Mouse (Mus musculus) CH12F3 (cell line): ENCODE data around the gene Rcn3.
"Not testable (repeated sequence)": the region's sequence is repeated elsewhere in the genome, so short reads cannot be mapped to it uniquely, and the experiment has no call there.

Source experiments
- in situ Hi-C: fragments of 300-500 bp; cut with MboI; formaldehyde crosslinking; loops from 2 replicates; pipeline ENCODE4 v1.14.3; 2020; ENCODE audit warnings: low sequenced_read_pairs

The Rcn3 gene

DNA sequence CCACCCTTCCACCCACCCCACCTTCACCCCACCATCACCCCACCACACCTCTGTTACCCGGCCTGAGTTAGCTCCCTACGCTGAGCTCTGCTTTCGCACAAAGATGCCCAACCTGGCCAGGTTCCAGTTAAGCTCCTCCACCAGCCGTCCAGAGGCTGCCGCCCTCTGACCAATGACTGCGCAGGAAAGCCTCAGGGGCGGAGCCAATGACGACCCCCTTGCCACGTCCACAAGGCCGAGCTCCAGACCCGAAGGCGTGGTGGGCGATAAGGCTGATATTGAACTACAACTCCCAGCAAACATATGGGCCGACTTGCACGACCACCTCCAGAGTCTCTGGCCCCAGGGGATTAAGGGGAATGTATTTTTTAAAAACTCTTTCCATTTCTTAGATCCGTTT lies at the start of gene Rcn3:
Rcn3 (minus strand) TSS at position 174 of the 400 bp plus-strand sequence.
- in situ Hi-C loops: no loop called here

DNA sequence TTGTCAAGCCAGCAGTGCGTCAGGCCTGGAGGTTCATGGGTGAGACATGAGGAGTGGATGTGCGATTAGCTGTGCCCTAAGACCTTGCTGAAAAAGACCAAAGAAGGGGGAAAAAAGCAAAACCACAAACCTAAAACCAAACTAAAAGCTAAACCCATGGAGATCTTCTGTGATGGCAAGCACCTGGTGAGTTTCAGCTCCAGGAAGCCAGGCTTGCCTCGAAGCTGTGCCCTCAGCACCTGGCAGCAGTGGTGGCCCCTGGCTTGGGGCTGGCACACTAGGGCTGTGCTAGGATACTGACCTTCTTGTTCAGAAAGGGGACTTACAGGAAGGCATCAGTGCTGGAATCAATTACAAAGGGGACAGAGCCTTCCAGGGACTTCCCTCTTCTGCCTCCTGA lies 49.3 kb upstream of the Rcn3 start:
- in situ Hi-C loops: no loop called here

DNA sequence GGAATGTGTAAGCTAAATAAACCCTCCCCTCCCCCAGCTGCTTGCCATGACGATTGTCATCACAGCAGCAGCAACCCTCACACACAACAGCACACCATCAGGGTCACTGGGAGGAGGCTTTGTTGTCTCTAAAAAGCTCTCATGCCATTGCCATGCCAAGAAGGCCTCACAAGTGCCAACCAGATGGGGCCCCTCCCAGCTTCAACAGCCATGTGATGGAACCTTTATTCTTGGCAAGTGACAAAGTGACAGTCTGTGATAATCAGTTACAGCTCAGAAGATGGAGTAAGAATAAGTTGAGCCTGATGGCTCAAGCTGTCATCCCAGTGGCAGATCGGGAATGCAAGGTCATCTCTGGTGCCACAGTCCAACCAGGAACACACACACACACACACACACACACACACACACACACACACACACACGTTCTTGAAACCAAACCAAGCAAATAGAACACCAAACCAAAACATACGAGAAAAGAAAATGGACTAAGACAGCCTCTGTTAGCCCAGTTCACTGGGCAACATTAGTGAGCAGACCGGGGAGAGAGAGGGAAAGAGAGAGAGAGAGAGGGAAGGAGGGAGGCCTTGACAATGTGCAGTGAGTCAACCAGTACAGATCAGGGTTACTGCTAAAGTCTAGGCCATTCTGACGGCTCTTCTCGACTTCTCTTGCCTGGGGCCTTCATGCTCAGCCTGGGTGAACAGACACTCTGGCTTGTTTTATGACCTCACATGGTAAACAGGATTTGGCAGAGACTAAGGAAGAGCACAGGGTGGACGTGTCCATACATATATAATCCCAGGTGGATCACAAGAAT lies 48.1 kb upstream of the Rcn3 start:
- in situ Hi-C loops: no loop called here

DNA sequence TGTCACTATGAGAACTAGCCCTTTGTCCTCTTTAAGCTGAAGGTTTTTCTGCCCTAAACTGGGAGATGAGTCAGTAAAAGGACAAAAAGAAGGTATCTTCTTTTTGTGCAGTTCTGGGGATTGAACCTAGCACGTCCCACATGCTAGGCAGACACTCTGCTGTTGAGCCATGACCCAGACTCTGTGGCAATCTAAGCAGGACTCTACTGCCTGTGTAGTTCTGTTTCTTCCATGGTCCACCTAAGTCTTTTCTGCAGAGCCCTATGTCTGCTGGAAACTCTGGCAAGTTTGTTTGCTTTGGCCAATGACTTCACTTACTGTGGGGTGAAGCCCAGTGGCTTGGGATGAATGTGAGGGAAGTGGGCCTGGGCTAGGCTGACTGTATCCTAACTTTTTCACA lies 46.4 kb upstream of the Rcn3 start:
- in situ Hi-C loops: no loop called here

DNA sequence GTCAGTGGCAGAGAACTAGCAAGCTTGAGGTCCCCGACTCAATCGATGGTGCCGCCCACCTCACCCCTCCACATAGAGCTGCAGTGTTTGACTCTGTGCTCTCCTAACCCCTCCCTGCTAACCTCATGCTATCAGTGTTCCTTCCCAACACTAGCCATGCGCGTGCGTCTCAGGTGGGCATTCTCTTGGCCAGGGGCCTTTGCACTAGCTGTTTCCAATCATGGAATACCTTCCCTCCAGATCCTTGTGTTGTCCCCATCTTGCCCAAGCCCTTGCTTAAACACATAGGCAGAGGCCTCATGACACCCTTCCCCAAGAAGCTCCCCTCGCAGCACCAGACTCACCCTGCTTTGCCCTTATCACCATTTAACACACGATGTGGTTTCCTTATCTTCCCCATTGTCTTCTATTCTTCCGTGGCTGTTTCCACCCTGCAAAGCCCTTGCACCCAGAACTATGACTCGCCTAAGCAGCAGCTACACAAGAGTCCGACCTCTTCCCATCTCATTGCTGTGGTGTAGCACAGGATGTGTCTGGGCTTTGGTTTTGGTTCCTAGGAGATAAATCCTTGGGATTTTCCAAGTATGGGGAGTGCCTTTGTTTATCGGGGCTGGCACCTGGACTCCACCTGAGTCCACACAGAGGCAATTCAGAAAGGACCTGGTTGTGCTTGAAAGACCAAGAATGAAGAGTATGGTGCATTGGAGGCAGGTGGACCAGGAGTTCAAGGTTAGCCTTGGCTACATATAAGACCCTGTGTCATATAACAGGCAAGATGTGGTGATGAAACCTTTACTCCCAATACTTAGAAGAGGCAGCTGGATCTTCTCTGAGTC lies 45.4 kb upstream of the Rcn3 start:
- in situ Hi-C loops: no loop called here

DNA sequence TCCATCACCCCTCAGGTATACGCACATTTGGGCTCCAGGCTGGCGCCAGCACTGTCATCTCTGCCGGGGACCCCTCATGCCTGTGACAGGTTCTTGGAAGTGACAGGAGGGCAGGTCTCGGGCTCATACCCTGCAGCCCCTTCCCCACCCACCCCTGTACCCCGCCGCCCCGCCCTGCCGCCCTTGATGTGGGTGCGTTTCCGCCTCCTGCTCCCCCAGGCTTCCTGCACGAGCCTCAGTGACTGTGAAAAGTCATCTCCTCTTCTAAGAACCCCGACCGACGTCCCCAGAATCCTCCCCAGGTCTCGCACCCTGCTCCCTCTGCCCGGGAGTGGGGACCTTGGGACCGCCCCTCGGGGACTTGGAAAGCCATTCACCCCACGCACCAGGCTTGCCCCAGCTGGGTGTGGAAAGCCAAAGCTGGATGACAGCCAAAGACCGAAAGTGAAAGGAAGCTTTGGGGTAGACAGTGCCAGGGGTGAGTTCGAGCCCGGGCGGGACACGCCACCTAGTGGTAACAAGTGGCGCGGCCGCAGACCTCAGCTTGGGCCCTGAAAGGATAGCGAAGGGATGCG lies 44.1 kb upstream of the Rcn3 start, which contains the start of the genes Gm45713 and Flt3l:
Gm45713 (minus strand) TSS at position 239 of the 575 bp plus-strand sequence.
Flt3l (minus strand) TSS at position 440 of the 575 bp plus-strand sequence.
- in situ Hi-C loops: no loop called here

DNA sequence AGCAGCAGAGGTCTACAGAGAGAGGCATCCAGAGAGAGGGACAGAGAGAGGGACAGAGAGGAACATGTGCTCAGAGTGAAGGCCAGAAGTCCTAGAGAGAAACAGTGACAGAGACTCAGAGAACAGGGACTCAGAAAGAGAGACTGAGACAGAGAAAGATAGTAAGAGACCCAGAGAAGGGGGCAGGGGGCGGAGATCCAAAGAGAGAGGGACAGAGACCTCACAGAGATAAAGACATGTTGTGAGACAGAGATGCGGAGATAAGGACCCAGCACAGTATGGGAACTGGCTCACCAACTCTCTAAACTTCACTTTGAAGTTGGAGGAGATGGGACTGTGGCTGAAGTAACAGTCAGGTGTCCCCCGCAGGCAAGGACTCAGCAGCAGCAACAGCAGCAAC lies 43.3 kb upstream of the Rcn3 start:
- in situ Hi-C loops: no loop called here

DNA sequence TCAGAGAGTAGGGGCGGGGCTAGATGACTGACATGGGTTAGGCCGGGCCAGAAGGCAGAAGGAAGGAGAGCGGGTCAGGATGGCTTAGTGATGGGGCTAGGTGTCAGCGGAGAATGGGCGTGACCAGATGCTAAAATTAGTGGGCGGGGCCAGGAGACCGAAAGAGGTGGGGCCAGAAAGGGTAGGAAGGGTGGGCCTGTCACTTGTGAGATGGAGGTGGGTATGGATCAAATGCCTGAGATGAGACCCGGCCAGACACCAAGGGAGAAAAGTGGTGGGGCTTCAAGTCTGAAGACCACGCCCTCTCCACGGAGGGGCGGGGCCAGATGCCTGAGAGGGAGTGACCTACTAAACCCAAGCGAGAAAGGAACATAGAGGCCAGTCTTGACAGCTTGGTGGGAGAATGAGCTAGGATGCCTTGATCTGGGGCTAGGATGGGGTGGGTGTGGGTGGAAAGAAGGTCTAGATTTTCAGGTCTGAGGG lies 42.6 kb upstream of the Rcn3 start:
- in situ Hi-C loops: no loop called here

DNA sequence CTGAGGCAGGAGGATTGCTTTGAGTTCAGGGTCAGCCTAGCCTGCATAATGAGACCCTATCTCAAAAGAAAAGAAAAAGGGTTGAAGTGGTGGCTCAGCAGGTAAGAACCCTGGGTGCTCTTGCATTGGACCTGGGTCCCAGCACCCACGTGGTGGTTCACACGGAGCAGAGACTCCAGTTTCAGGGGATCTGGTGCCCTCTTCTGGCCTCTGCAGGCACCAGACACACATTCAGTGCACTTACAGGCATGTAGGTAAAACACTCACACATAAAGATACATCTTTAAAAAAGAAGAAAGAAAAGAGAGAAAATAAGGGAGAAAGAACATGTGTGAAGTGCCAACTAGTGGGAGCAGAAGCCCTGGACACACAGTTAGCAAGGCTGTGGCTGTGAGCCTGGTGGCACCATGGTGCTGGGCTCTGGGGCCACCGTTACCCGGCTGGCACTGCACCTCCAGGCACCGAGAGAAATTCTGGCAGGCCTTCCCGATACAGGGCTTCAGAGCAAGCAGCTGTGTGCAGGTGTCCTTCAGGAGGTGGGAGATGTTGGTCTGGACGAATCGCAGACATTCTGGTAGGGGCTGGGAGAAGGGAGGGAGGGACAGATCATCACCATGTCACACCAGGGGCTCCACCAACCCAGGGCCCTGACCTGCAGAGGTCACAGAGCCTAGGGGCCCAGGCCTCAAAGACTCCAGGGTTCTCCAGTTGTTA lies 41.6 kb upstream of the Rcn3 start:
- in situ Hi-C loops: no loop called here

DNA sequence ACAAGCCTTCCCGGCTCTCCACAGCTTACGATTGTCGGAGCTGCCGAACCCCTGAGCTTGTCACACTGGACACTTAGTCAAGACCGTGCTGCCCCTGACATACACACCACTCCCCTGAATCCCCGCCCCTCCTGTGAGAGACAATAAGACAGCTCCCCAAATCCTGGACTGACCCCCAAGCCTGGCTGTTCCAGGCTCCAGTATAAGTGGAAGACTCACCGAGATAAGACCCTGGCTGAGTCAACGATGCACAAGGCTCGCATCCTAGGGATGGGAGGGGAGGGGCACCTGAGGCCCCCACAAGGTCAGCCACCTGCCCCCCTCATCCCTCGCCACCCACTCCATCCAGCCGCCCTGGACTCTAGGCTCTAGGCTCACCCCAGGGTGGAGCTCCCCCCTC lies 39.8 kb upstream of the Rcn3 start:
- in situ Hi-C loops: no loop called here

DNA sequence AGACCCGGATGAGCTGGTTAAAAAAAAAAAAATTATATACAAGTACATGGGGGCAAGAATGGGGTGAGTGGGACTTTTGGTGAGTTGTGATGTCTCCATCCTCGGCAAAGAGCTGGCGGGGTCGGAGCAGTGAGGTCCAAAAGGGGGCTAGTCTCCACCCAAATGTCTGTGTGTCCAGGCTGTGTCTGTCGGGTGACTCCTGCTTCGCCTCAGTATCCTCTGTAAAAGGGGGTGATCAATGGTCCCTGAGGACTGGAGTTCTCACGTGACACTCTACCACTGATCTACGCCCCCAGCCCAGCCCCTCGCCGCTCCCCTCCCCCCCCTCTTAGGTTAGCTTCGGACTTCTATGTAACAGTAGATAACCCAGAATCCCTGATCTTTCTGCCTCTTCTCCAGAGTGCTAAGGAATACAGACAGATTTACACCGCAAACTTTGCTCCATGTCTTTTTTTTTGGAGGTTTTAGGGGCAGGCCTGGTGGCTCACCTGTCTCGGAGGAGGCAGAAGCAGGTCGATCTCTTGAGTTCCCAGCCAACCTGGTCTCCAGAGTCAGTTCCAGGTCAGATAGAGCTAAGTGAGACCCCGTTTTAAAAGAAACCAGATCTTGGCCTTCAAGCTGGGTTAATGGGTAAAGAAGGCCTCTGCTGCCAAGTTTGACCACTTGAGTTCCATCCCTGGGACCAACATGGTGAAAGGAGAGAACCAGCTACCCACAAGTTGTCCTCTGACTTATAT lies 37.9 kb upstream of the Rcn3 start:
- in situ Hi-C loops: no loop called here

DNA sequence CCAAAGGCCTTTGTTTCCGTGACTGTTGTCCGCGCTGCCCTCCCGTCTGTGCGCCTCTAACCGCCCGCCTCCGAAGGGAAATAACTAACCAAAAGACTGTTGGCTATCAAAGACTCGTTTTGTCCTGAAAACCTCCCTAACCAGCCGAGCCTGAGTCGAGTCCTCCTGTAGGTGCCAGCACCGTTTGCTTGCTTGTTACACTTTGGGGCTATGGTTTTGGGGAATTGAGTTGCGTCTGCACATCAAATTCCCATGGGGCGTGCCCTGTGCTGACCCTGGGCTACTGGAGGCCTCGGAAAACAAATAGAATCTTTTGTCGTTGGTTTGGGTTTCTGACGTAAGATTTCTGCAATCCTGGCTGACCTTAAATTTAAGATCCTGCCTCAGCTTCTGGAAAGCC lies 37.3 kb upstream of the Rcn3 start:
- in situ Hi-C loops: no loop called here

DNA sequence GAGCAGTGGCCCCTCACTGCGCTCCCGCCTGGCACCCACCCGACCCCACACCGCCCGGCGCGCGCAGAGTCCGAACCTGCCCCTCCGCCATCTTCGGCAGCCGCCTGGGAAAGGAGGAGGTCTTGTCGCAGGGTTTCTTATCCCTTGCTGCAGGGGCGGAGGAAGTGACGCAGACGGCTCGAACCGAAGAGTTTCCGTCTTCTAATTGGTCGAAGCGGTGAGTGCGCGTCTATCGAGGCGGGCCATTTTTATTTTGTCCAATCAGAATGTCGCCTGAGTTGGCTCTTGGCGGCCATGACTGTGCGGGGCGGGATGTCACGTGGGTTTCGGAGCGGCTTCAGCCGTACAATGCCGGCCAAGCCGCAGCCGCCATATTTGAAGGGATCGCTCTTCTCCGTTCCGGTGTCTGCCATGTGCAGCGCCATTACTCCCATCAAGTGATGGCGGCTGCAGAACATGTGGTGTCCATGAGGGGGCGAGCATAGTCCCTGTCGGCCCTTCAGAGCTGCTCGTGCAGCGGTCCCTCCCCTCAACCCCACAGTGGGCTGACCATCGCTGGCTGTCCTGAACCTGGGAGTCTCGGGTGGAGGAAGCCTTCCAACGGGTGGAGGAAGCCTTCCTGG lies 36.7 kb upstream of the Rcn3 start, which contains the start of gene Rpl13a:
Rpl13a (minus strand) TSS at position 138 of the 623 bp plus-strand sequence.
- in situ Hi-C loops: no loop called here

DNA sequence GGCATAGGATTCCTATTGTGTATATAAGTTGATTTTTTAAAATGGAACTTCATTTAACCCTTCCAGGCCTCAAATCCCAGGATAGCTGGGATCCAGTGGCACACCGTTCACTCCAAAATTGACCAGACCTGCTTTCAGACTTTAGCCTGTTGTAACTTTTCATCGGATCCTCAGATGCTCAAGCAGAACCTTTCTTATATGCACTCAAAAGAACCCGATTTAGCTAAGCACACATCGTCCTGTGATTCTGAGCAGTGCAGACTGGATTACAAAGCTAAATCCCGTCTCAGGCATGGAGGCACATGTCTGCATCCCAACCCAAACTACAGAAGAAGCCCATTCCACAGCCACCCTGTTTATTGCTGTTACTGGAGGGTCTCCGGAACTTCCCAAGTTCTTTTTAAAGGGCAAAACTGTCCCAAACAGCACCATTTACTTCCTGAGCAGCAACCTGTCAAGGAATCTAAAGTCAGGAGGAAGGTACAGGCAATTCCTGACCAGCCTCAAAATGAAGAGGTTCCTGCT lies 35.7 kb upstream of the Rcn3 start:
- in situ Hi-C loops: no loop called here

DNA sequence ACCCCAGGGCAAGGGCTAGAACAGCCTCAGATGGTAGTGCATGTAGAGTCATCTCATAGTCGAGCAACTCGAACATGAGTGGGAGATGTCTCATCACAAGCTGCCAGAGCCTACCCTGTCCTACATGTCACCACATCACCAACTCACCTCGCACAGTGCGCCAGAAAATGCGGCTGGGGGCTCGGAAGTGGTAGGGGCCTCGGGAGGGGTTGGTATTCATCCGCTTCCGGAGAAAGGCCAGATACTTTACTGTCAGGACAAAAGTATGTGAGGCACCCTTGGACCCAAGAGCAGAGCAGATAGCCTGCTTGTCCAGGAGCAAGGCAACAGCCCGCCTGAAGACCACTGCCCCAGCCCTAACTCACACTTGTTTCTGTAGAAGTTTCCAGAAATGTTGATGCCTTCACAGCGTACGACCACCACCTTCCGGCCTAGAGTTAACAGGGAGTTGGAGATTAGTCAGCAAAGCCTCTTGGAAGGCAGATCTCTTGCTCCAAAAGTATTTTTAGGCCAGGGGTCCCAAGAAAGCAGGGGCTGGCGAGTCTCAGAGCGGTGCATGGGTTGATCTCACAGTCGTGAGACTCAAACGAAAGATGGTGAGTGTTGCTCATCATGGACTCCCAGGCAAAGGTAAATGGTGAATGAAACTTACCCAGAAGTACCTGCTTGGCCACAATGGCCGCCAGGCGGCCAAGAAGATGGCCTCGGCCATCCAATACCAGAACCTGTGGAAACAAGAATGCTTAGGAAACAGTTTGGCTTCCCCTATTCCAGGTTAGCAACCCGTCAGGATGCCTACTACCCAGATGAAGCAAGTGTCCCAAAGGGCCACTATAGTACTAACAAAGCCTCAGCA lies 35.1 kb upstream of the Rcn3 start:
- in situ Hi-C loops: no loop called here

DNA sequence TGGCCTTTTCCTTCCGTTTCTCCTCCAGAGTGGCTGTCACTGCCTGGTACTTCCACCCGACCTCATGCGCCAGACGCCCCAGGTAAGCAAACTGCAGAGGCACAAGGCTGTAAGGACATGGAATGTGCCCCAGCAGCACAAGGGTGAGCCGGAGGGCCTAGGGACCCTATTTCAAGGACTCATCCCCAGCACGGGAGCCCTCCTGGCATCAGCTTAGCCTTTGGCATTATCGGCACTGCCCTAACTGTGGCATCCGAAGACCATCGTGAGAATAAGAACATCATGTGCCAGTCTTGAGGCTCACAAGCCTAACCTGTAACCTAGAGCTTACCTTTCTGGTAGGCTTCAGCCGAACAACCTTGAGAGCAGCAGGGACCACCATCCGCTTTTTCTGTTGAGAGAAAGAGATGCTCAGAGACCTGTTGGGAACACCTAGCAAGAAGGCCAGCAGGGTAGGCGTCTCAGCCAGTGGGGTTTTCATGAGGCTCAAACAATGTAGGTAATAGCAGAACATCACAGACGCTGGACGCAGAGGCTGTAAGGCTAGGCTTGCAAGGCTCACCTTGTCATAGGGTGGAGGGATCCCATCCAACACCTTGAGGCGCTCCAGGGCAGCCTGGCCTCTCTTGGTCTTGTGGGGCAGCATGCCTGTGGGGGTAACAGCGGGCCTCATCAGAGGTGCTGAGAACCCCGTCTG lies 34.3 kb upstream of the Rcn3 start:
- in situ Hi-C loops: no loop called here

DNA sequence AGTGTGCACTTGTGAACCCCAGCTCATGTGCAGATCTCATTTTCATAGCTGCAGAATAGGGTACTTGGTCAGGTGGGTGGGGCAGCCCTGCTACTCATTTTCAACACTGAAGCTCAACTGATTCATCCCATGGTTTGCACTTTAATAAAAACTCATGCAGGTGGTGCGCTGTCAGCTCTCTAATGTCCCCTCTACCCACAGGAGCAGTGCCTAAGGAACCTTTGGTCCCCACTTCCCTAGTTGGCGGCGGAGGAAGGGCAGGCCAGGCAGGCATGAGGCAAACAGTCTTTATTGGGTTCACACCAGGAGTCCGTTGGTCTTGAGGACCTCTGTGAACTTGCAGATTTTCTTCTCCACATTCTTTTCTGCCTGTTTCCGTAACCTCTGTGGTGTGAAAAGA lies 33.6 kb upstream of the Rcn3 start:
- in situ Hi-C loops: not testable (repeated sequence)

DNA sequence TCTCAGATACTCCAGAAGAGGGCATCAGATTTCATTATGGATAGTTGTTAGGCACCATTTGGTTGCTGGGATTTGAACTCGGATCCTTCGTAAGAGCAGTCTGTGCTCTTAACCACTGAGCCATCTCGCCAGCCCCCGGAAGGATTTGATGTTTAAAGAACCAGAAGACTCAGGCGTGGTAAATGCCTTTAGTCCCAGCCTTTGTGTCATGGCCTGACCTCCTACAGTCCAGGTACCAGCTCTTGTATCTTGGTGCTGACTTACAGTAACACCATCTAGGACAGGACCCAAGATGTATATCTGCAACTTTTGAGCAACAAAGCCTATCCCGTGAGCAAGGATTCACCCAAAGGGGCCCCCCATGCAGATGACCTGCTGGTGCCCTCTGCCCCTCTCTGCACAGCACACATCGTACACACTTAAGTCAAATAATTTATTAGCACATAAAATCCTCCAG lies 33.2 kb upstream of the Rcn3 start:
- in situ Hi-C loops: no loop called here
